Mouse (Mus musculus) neural tube, embryonic 15.5 days (tissue): ENCODE results near the gene Wfdc10. TPM values are rescaled to one million over a fixed set of nuclear protein-coding genes. Genes with fewer than 3 reads are reported as not detected.

ENCODE experiments used
- ATAC-seq: fragments of 200-750 bp; cut with Nextera tagmentation; 2 replicates; pipeline ENCODE4 v1.8.0; 2017; ENCODE audit warnings: mild to moderate bottlenecking, moderate TSS enrichment, moderate library complexity; ENCODE audit not compliant: low FRiP score
- H3K27ac ChIP-seq: fragments of 300-500 bp; sonication (generic); replicated peaks from 2 replicates; pipeline ENCODE4 v1.5.1; 2015; ENCODE audit warnings: mild to moderate bottlenecking, inconsistent platforms
- H3K27me3 ChIP-seq: fragments of 300-500 bp; sonication (generic); replicated peaks from 2 replicates; pipeline ENCODE4 v1.6.1; 2015; ENCODE audit warnings: inconsistent platforms
- H3K36me3 ChIP-seq: fragments of 300-500 bp; sonication (generic); 2 replicates; pipeline ENCODE4 v1.6.1; 2015; ENCODE audit warnings: inconsistent platforms
- H3K4me1 ChIP-seq: fragments of 300-500 bp; sonication (generic); 2 replicates; pipeline ENCODE4 v1.6.1; 2015; ENCODE audit warnings: inconsistent platforms
- H3K4me2 ChIP-seq: fragments of 300-500 bp; sonication (generic); 2 replicates; pipeline ENCODE4 v1.6.1; 2015; ENCODE audit warnings: inconsistent platforms, mild to moderate bottlenecking, moderate library complexity
- H3K4me3 ChIP-seq: fragments of 300-500 bp; sonication (generic); replicated peaks from 2 replicates; pipeline ENCODE4 v1.5.1; 2015; ENCODE audit warnings: mild to moderate bottlenecking, inconsistent platforms
- H3K9ac ChIP-seq: fragments of 300-500 bp; sonication (generic); replicated peaks from 2 replicates; pipeline ENCODE4 v1.6.1; 2015; ENCODE audit warnings: mild to moderate bottlenecking, inconsistent platforms
- H3K9me3 ChIP-seq: fragments of 300-500 bp; sonication (generic); replicated peaks from 2 replicates; pipeline ENCODE4 v1.6.1; 2016; ENCODE audit warnings: inconsistent platforms
- WGBS: fragments of 180-500 bp; shearing (Covaris S2); methylation state at CpG from one replicate; pipeline ENCODE4 v1.1.7; 2015; ENCODE audit warnings: mixed read lengths; 5-methylcytosine and 5-hydroxymethylcytosine counted together
- polyA plus RNA-seq: library from polyadenylated mRNA; unstranded; fragments of >200 nt; fragmentation: Nextera tagmentation; extraction: Ambion mirVana; gene quantifications from 2 replicates; pipeline ENCODE4 v1.2.1, GENCODE M21; 2015

Wfdc10 gene
- polyA plus RNA-seq, 1 experiment from 2014 or later = not detected

- no peak overlapping the region for H3K27ac ChIP-seq
- H3K4me3 ChIP-seq = no peak overlapping the region
- H3K9me3 ChIP-seq = no peaks in the 10 kb centered on the region
- 81% methylated on average over 5 of the region's 5 CpGs for WGBS
- H3K4me2 ChIP-seq = no peak overlapping the region
- no peak overlapping the region for H3K9ac ChIP-seq
- ATAC-seq = no peak
- no peaks in the 10 kb centered on the region for H3K36me3 ChIP-seq
- no peaks in the 10 kb centered on the region for H3K4me1 ChIP-seq
- no peaks in the 10 kb centered on the region for H3K27me3 ChIP-seq
Measured at GRCm38 (mm10) chr2:164670261-164670660, 14.4 kb downstream of the Wfdc10 start.

- 14% methylated on average over 1 of the region's 1 CpGs for WGBS
- Histone ChIP-seq H3K36me3 (no peaks in the 10 kb centered on the region), H3K27me3 (no peaks in the 10 kb centered on the region), H3K9ac (no peak overlapping the region), H3K27ac (no peak overlapping the region), H3K9me3 (no peaks in the 10 kb centered on the region), H3K4me3 (no peak overlapping the region), H3K4me1 (no peaks in the 10 kb centered on the region), H3K4me2 (no peak overlapping the region)
- ATAC-seq = no peak
Measured at GRCm38 (mm10) chr2:164670938-164671337, 15.1 kb downstream of the Wfdc10 start.

- H3K36me3 ChIP-seq = no peaks in the 10 kb centered on the region
- no peak for ATAC-seq
Measured at GRCm38 (mm10) chr2:164673987-164674386, 18.1 kb downstream of the Wfdc10 start, which contains the start of gene Wfdc11. TSS of gene Wfdc11 (minus strand) at chr2:164674087.

GRCm38 (mm10) chr2:164676103-164676502 is 20.3 kb downstream of the Wfdc10 start:
- no peak overlapping the region for H3K9ac ChIP-seq
- ATAC-seq = no peak
- no peak overlapping the region for H3K27ac ChIP-seq
- no peaks in the 10 kb centered on the region for H3K27me3 ChIP-seq
- H3K36me3 ChIP-seq = no peaks in the 10 kb centered on the region
- 83% methylated on average over 7 of the region's 7 CpGs for WGBS
- H3K4me2 ChIP-seq = no peak overlapping the region
- peaks cover 10% of the 10 kb centered on the region for H3K4me1 ChIP-seq
- no peaks in the 10 kb centered on the region for H3K9me3 ChIP-seq
- H3K4me3 ChIP-seq = no peak overlapping the region

More at GRCm38 (mm10) chr2:164673987-164674386, 18.1 kb downstream of the Wfdc10 start, which contains the start of gene Wfdc11:
- WGBS = 87% methylated on average over 7 of the region's 7 CpGs
- Histone ChIP-seq H3K9me3 (no peaks in the 10 kb centered on the region), H3K4me3 (no peak within 1 kb of the TSS), H3K9ac (no peak within 1 kb of the TSS), H3K4me1 (peaks cover 5% of the 10 kb centered on the region), H3K4me2 (no peak within 1 kb of the TSS), H3K27ac (no peak within 1 kb of the TSS), H3K27me3 (no peaks in the 10 kb centered on the region)

GRCm38 (mm10) chr2:164676916-164677685 is 21.3 kb downstream of the Wfdc10 start:
- Histone ChIP-seq H3K4me2 (no peak overlapping the region), H3K4me1 (peaks cover 10% of the 10 kb centered on the region), H3K36me3 (no peaks in the 10 kb centered on the region), H3K9me3 (no peaks in the 10 kb centered on the region), H3K27ac (no peak overlapping the region), H3K9ac (no peak overlapping the region), H3K4me3 (no peak overlapping the region), H3K27me3 (no peaks in the 10 kb centered on the region)
- ATAC-seq = no peak
- WGBS = 85% methylated on average over 16 of the region's 16 CpGs

- Histone ChIP-seq H3K27ac (no peak overlapping the region), H3K4me2 (peak overlapping the region; percentile 57), H3K36me3 (no peaks in the 10 kb centered on the region), H3K4me3 (peak overlapping the region; percentile 37), H3K9ac (peak overlapping the region; percentile 40), H3K4me1 (peaks cover 10% of the 10 kb centered on the region), H3K27me3 (no peaks in the 10 kb centered on the region), H3K9me3 (no peaks in the 10 kb centered on the region)
- WGBS = 20% methylated on average over 19 of the region's 19 CpGs
- ATAC-seq = peak; percentile 35
Measured at GRCm38 (mm10) chr2:164678848-164679625, 23.2 kb downstream of the Wfdc10 start.

GRCm38 (mm10) chr2:164679906-164680305 is 24.1 kb downstream of the Wfdc10 start:
- no peak overlapping the region for H3K4me3 ChIP-seq
- no peaks in the 10 kb centered on the region for H3K9me3 ChIP-seq
- H3K4me1 ChIP-seq = peaks cover 10% of the 10 kb centered on the region
- WGBS = 49% methylated on average over 3 of the region's 3 CpGs
- no peak overlapping the region for H3K9ac ChIP-seq
- no peak for ATAC-seq
- no peaks in the 10 kb centered on the region for H3K27me3 ChIP-seq
- H3K36me3 ChIP-seq = no peaks in the 10 kb centered on the region
- no peak overlapping the region for H3K27ac ChIP-seq
- H3K4me2 ChIP-seq = no peak overlapping the region

- no peak within 1 kb of the TSS for H3K4me2 ChIP-seq
- H3K4me3 ChIP-seq = no peak within 1 kb of the TSS
- ATAC-seq = no peak
- no peaks in the 10 kb centered on the region for H3K4me1 ChIP-seq
- 76% methylated on average over 3 of the region's 3 CpGs for WGBS
- H3K27me3 ChIP-seq = no peaks in the 10 kb centered on the region
- no peak within 1 kb of the TSS for H3K27ac ChIP-seq
- no peaks in the 10 kb centered on the region for H3K9me3 ChIP-seq
- H3K36me3 ChIP-seq = no peaks in the 10 kb centered on the region
- H3K9ac ChIP-seq = no peak within 1 kb of the TSS
Measured at GRCm38 (mm10) chr2:164684807-164685206, 29.0 kb downstream of the Wfdc10 start, which contains the start of gene Wfdc13. TSS of gene Wfdc13 (plus strand) at chr2:164685107.

- no peak for ATAC-seq
- Histone ChIP-seq H3K4me1 (no peaks in the 10 kb centered on the region), H3K9me3 (no peaks in the 10 kb centered on the region), H3K27me3 (no peaks in the 10 kb centered on the region), H3K4me3 (no peak within 1 kb of the TSS), H3K27ac (no peak within 1 kb of the TSS), H3K9ac (no peak within 1 kb of the TSS), H3K4me2 (no peak within 1 kb of the TSS), H3K36me3 (no peaks in the 10 kb centered on the region)
- 72% methylated on average over 4 of the region's 4 CpGs for WGBS
Measured at GRCm38 (mm10) chr2:164698201-164698600, 42.4 kb downstream of the Wfdc10 start, which contains the start of gene Spint4. TSS of gene Spint4 (plus strand) at chr2:164698501.

- no peak overlapping the region for H3K27ac ChIP-seq
- no peaks in the 10 kb centered on the region for H3K36me3 ChIP-seq
- no peaks in the 10 kb centered on the region for H3K27me3 ChIP-seq
- H3K4me2 ChIP-seq = no peak overlapping the region
- no peak for ATAC-seq
- no peak overlapping the region for H3K9ac ChIP-seq
- no peaks in the 10 kb centered on the region for H3K9me3 ChIP-seq
- H3K4me3 ChIP-seq = no peak overlapping the region
- 81% methylated on average over 5 of the region's 5 CpGs for WGBS
- H3K4me1 ChIP-seq = no peaks in the 10 kb centered on the region
Measured at GRCm38 (mm10) chr2:164700959-164701358, 45.1 kb downstream of the Wfdc10 start.

- WGBS = 82% methylated on average over 5 of the region's 5 CpGs
Measured at GRCm38 (mm10) chr2:164701761-164702160, 45.9 kb downstream of the Wfdc10 start.

GRCm38 (mm10) chr2:164704235-164704634 is 48.4 kb downstream of the Wfdc10 start:
- H3K27me3 ChIP-seq = no peaks in the 10 kb centered on the region
- H3K4me2 ChIP-seq = no peak overlapping the region
- no peaks in the 10 kb centered on the region for H3K9me3 ChIP-seq
- no peaks in the 10 kb centered on the region for H3K36me3 ChIP-seq
- WGBS = 77% methylated on average over 5 of the region's 5 CpGs
- no peak overlapping the region for H3K9ac ChIP-seq
- H3K4me1 ChIP-seq = no peaks in the 10 kb centered on the region
- H3K27ac ChIP-seq = no peak overlapping the region
- no peak for ATAC-seq
- no peak overlapping the region for H3K4me3 ChIP-seq

More at GRCm38 (mm10) chr2:164701761-164702160, 45.9 kb downstream of the Wfdc10 start:
- ATAC-seq = no peak
- Histone ChIP-seq H3K36me3 (no peaks in the 10 kb centered on the region), H3K9ac (no peak overlapping the region), H3K9me3 (no peaks in the 10 kb centered on the region), H3K4me2 (no peak overlapping the region), H3K4me3 (no peak overlapping the region), H3K4me1 (no peaks in the 10 kb centered on the region), H3K27ac (no peak overlapping the region), H3K27me3 (no peaks in the 10 kb centered on the region)
